Mouse (Mus musculus) lung, postnatal 0 days (tissue): ENCODE measurements around the gene Dixdc1. TPM values are rescaled to one million over a fixed set of nuclear protein-coding genes. Genes with fewer than 3 reads are reported as not detected.

Experiments used
- ATAC-seq: fragments of 200-750 bp; cut with Nextera tagmentation; 2 replicates; pipeline ENCODE4 v1.8.0; 2017; ENCODE audit warnings: moderate library complexity
- DNase-seq: peaks from one replicate; pipeline ENCODE4 v3.0.0-alpha.2; 2016; ENCODE audit warnings: low spot score
- H3K27ac ChIP-seq: fragments of 300-500 bp; sonication (generic); 2 replicates; pipeline ENCODE4 v1.5.1; 2014; ENCODE audit warnings: antibody characterized with exemption, mild to moderate bottlenecking, low read length, mixed read lengths
- H3K27me3 ChIP-seq: fragments of 300-500 bp; sonication (generic); replicated peaks from 2 replicates; pipeline ENCODE4 v1.6.1; 2014; ENCODE audit warnings: low read length, mixed read lengths; ENCODE audit not compliant: insufficient read depth
- H3K36me3 ChIP-seq: fragments of 300-500 bp; sonication (generic); 2 replicates; pipeline ENCODE4 v1.6.1; 2014; ENCODE audit warnings: low read length, mixed read lengths; ENCODE audit not compliant: insufficient read depth
- H3K4me1 ChIP-seq: fragments of 300-500 bp; sonication (generic); 2 replicates; pipeline ENCODE4 v1.6.1; 2014; ENCODE audit warnings: antibody characterized with exemption, low read depth, low read length, mixed read lengths; ENCODE audit not compliant: insufficient read depth
- H3K4me2 ChIP-seq: fragments of 300-500 bp; sonication (generic); replicated peaks from 2 replicates; pipeline ENCODE4 v1.6.1; 2014; ENCODE audit warnings: low read depth, mild to moderate bottlenecking, low read length, moderate library complexity, mixed read lengths
- H3K4me3 ChIP-seq: fragments of 300-500 bp; sonication (generic); 2 replicates; pipeline ENCODE4 v1.5.1; 2014; ENCODE audit warnings: low read depth, low read length
- H3K9ac ChIP-seq: fragments of 300-500 bp; sonication (generic); replicated peaks from 2 replicates; pipeline ENCODE4 v1.6.1; 2014; ENCODE audit warnings: low read depth, mild to moderate bottlenecking
- H3K9me3 ChIP-seq: fragments of 300-500 bp; sonication (generic); 2 replicates; pipeline ENCODE4 v1.6.1; 2016; ENCODE audit warnings: low read length, mixed read lengths
- CTCF ChIP-seq: IDR thresholded peaks from 2 replicates; pipeline ENCODE4 v1.5.1; 2016; ENCODE audit warnings: antibody characterized with exemption, mild to moderate bottlenecking
- EP300 ChIP-seq: IDR thresholded peaks from 2 replicates; pipeline ENCODE4 v1.6.1; 2016; ENCODE audit warnings: antibody characterized with exemption, mild to moderate bottlenecking, control low read depth
- WGBS: fragments of 180-500 bp; shearing (Covaris S2); extraction: QIAGEN DNeasy Blood & Tissue Kit; methylation state at CpG from one replicate; pipeline ENCODE4 v1.1.7; 2014; 5-methylcytosine and 5-hydroxymethylcytosine counted together
- polyA plus RNA-seq: library from polyadenylated mRNA; unstranded; fragments of >200 nt; fragmentation: Nextera tagmentation; extraction: Ambion mirVana; gene quantifications from 2 replicates; pipeline ENCODE4 v1.2.1, GENCODE M21; 2015

Dixdc1 gene
- polyA plus RNA-seq, 1 experiment from 2014 or later: 5.4 TPM

GRCm38 (mm10) chr9:50617794-50618330, 121.5 kb downstream of the Dixdc1 start:
- H3K36me3 ChIP-seq: peaks cover 8% of the 10 kb centered on the region
- TF ChIP-seq CTCF (no peak), EP300 (no peak)
- 59% methylated on average over 9 of the region's 9 CpGs for WGBS
- H3K9me3 ChIP-seq: no peaks in the 10 kb centered on the region
- no peak overlapping the region for H3K27ac ChIP-seq
- DNase-seq (no peak), ATAC-seq (no peak)
- no peak overlapping the region for H3K9ac ChIP-seq
- H3K4me1 ChIP-seq: no peaks in the 10 kb centered on the region
- H3K4me3 ChIP-seq: peak overlapping the region; percentile 87
- H3K4me2 ChIP-seq: peak overlapping the region; percentile 79
- H3K27me3 ChIP-seq: no peaks in the 10 kb centered on the region

GRCm38 (mm10) chr9:50616766-50617603, 122.3 kb downstream of the Dixdc1 start, which contains the start of the genes Pih1d2 and Nkapd1:
Pih1d2 (plus strand) TSS chr9:50617321.
Nkapd1 (minus strand) TSS chr9:50617464.
- Histone ChIP-seq H3K36me3 (peaks cover 8% of the 10 kb centered on the region), H3K9me3 (no peaks in the 10 kb centered on the region), H3K27ac (peak within 1 kb of the TSS; percentile 97), H3K4me1 (no peaks in the 10 kb centered on the region), H3K4me2 (peak within 1 kb of the TSS; percentile 79), H3K27me3 (no peaks in the 10 kb centered on the region), H3K4me3 (peak within 1 kb of the TSS; percentile 87), H3K9ac (peak within 1 kb of the TSS; percentile 90)
- WGBS: under 1% methylated on average over 80 of the region's 81 CpGs
- DNase-seq: peak; percentile 95
- peak; percentile 95 for ATAC-seq
- TF ChIP-seq EP300 (no peak), CTCF (peak; percentile 26)

GRCm38 (mm10) chr9:50616161-50616560, 123.2 kb downstream of the Dixdc1 start:
- whole genome bisulfite sequencing: 31% methylated on average over 11 of the region's 11 CpGs
- no peaks in the 10 kb centered on the region for H3K4me1 ChIP-seq
- H3K27ac ChIP-seq: peak overlapping the region; percentile 97
- peaks cover 8% of the 10 kb centered on the region for H3K36me3 ChIP-seq
- H3K27me3 ChIP-seq: no peaks in the 10 kb centered on the region
- H3K4me3 ChIP-seq: peak overlapping the region; percentile 87
- TF ChIP-seq EP300 (no peak), CTCF (no peak)
- peak overlapping the region; percentile 79 for H3K4me2 ChIP-seq
- peak overlapping the region; percentile 90 for H3K9ac ChIP-seq
- ATAC-seq (no peak), DNase-seq (no peak)
- H3K9me3 ChIP-seq: no peaks in the 10 kb centered on the region

Other genes starting within 250 kb of the Dixdc1 start
- 53.8 and 60.8 TPM in 2 replicates for gene Plet1, start 245.0 kb downstream of the Dixdc1 start, polyA plus RNA-seq
- gene Pts, start 210.8 kb downstream of the Dixdc1 start, polyA plus RNA-seq: 76.0 and 79.4 TPM in 2 replicates
- gene Il18, start 184.7 kb downstream of the Dixdc1 start, polyA plus RNA-seq: 26.8 and 29.3 TPM in 2 replicates
- 0.19 and 0.39 TPM in 2 replicates for gene Bco2, start 184.3 kb downstream of the Dixdc1 start, polyA plus RNA-seq
- not detected in 2 replicates for gene Tex12, start 178.2 kb downstream of the Dixdc1 start, polyA plus RNA-seq
- gene Sdhd, start 135.7 kb downstream of the Dixdc1 start, polyA plus RNA-seq: 235 and 252 TPM in 2 replicates
- 185 and 189 TPM in 2 replicates for gene Timm8b, start 135.6 kb downstream of the Dixdc1 start, polyA plus RNA-seq
- gene Pih1d2, start 122.2 kb downstream of the Dixdc1 start, polyA plus RNA-seq: 14.5 and 16.6 TPM in 2 replicates
- 25.2 and 26.5 TPM in 2 replicates for gene Nkapd1, start 122.1 kb downstream of the Dixdc1 start, polyA plus RNA-seq
- 27.2 and 30.0 TPM in 2 replicates for gene Dlat, start 79.7 kb downstream of the Dixdc1 start, polyA plus RNA-seq
- gene 2310030G06Rik, start 7.0 kb upstream of the Dixdc1 start, polyA plus RNA-seq: 28.5 and 29.8 TPM in 2 replicates
- 442 and 571 TPM in 2 replicates for gene Cryab, start 11.8 kb upstream of the Dixdc1 start, polyA plus RNA-seq
- gene Hspb2, start 12.8 kb upstream of the Dixdc1 start, polyA plus RNA-seq: 30.8 and 32.4 TPM in 2 replicates
- 10.2 and 12.1 TPM in 2 replicates for gene Fdxacb1, start 28.7 kb upstream of the Dixdc1 start, polyA plus RNA-seq
- gene Alg9, start 35.5 kb upstream of the Dixdc1 start, polyA plus RNA-seq: 17.9 and 19.0 TPM in 2 replicates
- gene 1110032A03Rik, start 36.0 kb upstream of the Dixdc1 start, polyA plus RNA-seq: 72.3 and 79.8 TPM in 2 replicates
- 26.0 and 28.4 TPM in 2 replicates for gene Ppp2r1b, start 105.8 kb upstream of the Dixdc1 start, polyA plus RNA-seq